Mouse (Mus musculus): ENCODE measurements around the gene Zbtb7b. TPM values are rescaled to one million over a fixed set of nuclear protein-coding genes. Genes with fewer than 3 reads are reported as not detected.

Gene Zbtb7b
- polyA plus RNA-seq, 1 experiment from 2014 or later, result 7.0 TPM

GRCm38 (mm10) chr3:89337721-89338578 lies 56.6 kb downstream of the Zbtb7b start, which contains the start of gene Efna4:
Gene Efna4, minus strand, starts transcription at chr3:89338028.
- Histone ChIP-seq H3K9ac (peak within 1 kb of the TSS; percentile 89), H3K27me3 (no peaks in the 10 kb centered on the region), H3K4me2 (peak within 1 kb of the TSS; percentile 67), H3K4me3 (peak within 1 kb of the TSS; percentile 90), H3K27ac (peak within 1 kb of the TSS; percentile 93), H3K9me3 (no peaks in the 10 kb centered on the region), H3K4me1 (peaks cover 62% of the 10 kb centered on the region), H3K36me3 (peaks cover 42% of the 10 kb centered on the region)
- under 1% methylated on average over 44 of the region's 44 CpGs for WGBS
- ATAC-seq (ENCODE audit: insufficient number of reproducible peaks, low FRiP score, low TSS enrichment, low read depth), result peak; percentile 91

DNA sequence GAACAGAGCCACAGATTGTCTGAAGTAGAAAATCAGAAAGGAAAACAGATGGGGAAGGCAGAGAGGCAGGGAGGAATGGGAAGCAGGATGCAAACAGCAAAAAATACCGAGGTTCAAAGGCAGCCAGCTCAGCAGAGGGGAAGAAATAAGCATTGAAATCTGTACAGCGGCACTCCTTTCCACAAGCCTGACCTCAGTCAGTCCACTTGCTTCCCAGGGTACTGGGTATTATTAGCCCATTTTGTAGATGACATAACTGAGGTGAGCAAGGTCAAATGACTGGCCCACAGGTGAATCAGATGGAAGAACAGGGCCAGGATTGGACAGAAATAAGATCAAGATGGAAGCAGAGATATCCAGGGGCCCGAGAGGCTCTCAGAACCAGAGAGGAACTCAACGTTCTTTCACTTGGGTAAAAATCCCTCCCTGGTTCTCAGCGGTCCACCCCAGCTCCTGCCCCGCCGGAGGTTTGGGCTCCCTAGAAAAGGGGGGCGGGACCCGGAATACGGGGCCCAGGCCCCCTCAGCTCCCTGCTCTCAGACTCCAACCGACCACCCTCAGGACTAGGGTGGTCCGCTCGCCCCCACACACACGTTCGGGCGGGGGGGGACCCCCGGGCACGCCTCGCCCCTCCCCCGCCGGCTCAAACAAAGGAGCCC lies 57.4 kb downstream of the Zbtb7b start:
- H3K4me2 ChIP-seq, result peak overlapping the region; percentile 67
- no peaks in the 10 kb centered on the region for H3K9me3 ChIP-seq
- H3K27me3 ChIP-seq, result no peaks in the 10 kb centered on the region
- peak overlapping the region; percentile 90 for H3K4me3 ChIP-seq
- ATAC-seq (ENCODE audit: insufficient number of reproducible peaks, low FRiP score, low TSS enrichment, low read depth), result no peak
- H3K4me1 ChIP-seq, result peaks cover 69% of the 10 kb centered on the region
- WGBS, result 0% methylated on average over 19 of the region's 21 CpGs
- peaks cover 35% of the 10 kb centered on the region for H3K36me3 ChIP-seq
- peak overlapping the region; percentile 89 for H3K9ac ChIP-seq
- H3K27ac ChIP-seq, result peak overlapping the region; percentile 93

- Histone ChIP-seq H3K4me3 (peak overlapping the region; percentile 90), H3K9ac (peak overlapping the region; percentile 89; the same call in 1 of the 2 replicates), H3K36me3 (peaks cover 28% of the 10 kb centered on the region), H3K4me1 (peaks cover 74% of the 10 kb centered on the region), H3K9me3 (no peaks in the 10 kb centered on the region), H3K27ac (peak overlapping the region; percentile 93; the same call in 1 of the 2 replicates), H3K27me3 (no peaks in the 10 kb centered on the region), H3K4me2 (peak overlapping the region; percentile 67)
- 14% methylated on average over 6 of the region's 6 CpGs for WGBS
- ATAC-seq (ENCODE audit: insufficient number of reproducible peaks, low FRiP score, low TSS enrichment, low read depth), result no peak
These were observed 58.0 kb downstream of the Zbtb7b start for GRCm38 (mm10) chr3:89336529-89336928.

DNA sequence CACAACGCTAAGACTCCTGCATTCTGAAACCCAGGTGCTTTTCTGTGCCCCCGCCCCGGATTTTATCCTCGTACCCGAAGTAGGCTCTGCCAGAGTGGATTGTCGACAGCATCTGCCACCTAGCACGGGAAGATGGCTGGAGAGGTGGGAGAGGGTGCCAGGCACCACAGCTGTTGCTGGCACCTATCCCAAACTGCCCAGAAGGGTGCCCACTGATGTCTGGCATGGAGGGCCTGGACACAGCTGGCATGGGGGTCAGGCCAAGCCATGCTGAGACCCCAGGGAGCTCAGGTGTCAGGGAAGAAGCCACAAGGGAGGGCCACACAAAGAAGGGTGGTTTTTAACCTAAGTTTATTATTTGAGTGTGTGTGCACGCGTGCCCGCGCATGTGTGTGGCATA lies 61.5 kb downstream of the Zbtb7b start:
- no peak overlapping the region for H3K9ac ChIP-seq
- no peak for ATAC-seq (ENCODE audit: insufficient number of reproducible peaks, low FRiP score, low TSS enrichment, low read depth)
- H3K27me3 ChIP-seq, result no peaks in the 10 kb centered on the region
- peaks cover 25% of the 10 kb centered on the region for H3K36me3 ChIP-seq
- 52% methylated on average over 11 of the region's 11 CpGs for WGBS
- no peaks in the 10 kb centered on the region for H3K9me3 ChIP-seq
- no peak overlapping the region for H3K4me3 ChIP-seq
- H3K4me1 ChIP-seq, result peaks cover 55% of the 10 kb centered on the region
- no peak overlapping the region for H3K4me2 ChIP-seq
- 0 out of 2 replicates have a peak overlapping the region, but pooled peaks have one; percentile 50 for H3K27ac ChIP-seq

DNA sequence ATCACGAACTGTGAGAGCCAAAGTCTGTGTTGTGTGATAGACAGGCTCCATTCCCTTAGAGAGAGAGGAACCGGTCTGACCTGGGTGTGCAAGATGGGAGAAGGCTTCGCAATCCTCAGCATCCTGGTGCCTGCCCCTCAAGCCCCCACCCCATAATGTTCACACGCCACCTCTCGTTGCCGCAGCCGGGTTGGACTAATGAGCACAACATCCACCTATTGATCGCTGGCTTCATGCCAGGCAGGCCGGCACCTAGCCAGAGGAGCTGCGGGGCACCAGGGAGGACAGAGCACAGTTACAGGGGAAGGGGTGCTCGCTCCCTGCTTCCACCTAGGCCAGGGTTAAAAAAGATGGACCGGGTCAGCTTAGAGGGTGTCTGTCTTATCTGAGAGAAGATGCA lies 62.1 kb downstream of the Zbtb7b start:
- Histone ChIP-seq H3K4me3 (no peak overlapping the region), H3K27ac (peak overlapping the region; percentile 50; the same call in 1 of the 2 replicates), H3K4me1 (peaks cover 55% of the 10 kb centered on the region), H3K4me2 (no peak overlapping the region), H3K36me3 (peaks cover 25% of the 10 kb centered on the region), H3K9ac (no peak overlapping the region), H3K9me3 (no peaks in the 10 kb centered on the region), H3K27me3 (no peaks in the 10 kb centered on the region)
- 34% methylated on average over 12 of the region's 12 CpGs for WGBS
- no peak for ATAC-seq (ENCODE audit: insufficient number of reproducible peaks, low FRiP score, low TSS enrichment, low read depth)

DNA sequence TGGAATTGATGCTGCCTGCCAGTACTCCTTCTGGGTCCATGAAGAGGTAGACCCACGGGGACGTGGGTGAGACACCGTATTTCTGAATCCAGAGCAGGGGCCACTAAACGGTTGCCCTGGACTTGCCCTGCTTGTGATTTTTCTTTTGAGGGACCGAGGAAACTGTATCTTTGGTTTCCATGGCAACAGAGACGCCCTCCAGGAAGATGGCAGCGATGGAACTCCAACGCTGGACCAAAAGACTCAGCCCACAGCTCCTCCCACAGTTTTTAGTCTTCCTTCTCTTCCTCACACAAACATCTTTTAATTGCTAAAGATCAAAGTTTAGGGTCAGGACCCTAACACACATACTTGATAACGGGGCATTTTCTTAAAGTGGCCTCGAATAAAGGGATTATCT lies 62.6 kb downstream of the Zbtb7b start:
- Histone ChIP-seq H3K9ac (no peak overlapping the region), H3K27ac (peak overlapping the region; percentile 57), H3K4me3 (no peak overlapping the region), H3K9me3 (no peaks in the 10 kb centered on the region), H3K4me2 (no peak overlapping the region), H3K36me3 (peaks cover 25% of the 10 kb centered on the region), H3K4me1 (peaks cover 52% of the 10 kb centered on the region), H3K27me3 (no peaks in the 10 kb centered on the region)
- no peak for ATAC-seq (ENCODE audit: insufficient number of reproducible peaks, low FRiP score, low TSS enrichment, low read depth)
- 44% methylated on average over 10 of the region's 10 CpGs for WGBS

DNA sequence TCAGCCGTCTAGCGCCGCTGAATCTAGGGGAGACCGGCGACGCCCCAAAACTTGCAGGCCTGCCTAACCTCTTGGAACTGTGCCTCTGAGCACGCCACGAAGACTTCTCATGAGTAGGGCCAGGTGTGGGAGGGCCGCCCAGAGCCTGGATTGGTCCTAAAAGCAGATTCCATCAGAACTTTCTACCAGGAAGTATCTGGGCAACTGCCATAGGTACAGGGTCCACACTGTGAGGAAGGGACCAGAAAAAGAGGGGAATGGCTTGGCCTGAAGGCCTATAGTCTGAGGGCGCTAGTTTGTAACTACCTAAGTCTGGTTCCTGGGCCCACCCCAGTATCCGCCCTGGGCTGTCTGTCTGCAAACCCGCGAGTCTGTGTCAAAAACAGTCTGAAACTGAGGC lies 63.0 kb downstream of the Zbtb7b start:
- Histone ChIP-seq H3K36me3 (peaks cover 25% of the 10 kb centered on the region), H3K9me3 (no peaks in the 10 kb centered on the region), H3K4me3 (no peak overlapping the region), H3K4me2 (no peak overlapping the region), H3K27ac (peak overlapping the region; percentile 57), H3K4me1 (peaks cover 48% of the 10 kb centered on the region), H3K27me3 (no peaks in the 10 kb centered on the region), H3K9ac (no peak overlapping the region)
- no peak for ATAC-seq (ENCODE audit: insufficient number of reproducible peaks, low FRiP score, low TSS enrichment, low read depth)
- WGBS, result 46% methylated on average over 13 of the region's 13 CpGs

DNA sequence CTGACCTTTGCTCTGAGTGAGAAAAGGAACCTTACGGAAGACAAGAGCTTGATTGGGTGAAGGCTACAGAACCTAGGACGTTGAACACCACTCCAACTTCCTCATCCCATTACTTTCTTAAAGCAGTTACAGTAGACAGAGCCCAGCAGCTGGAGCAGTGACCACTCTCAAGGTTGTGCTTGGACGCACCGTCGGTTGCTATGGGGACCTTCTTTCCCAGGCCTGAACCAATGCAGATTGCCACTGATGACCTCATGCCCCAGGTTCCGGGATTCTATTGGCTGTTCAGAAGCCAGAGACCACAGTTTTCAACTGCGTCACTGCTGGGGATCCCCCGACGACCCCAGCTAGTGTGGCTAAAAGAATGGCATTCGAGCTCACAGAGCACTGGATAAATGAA lies 63.6 kb downstream of the Zbtb7b start:
- no peak overlapping the region for H3K4me3 ChIP-seq
- no peak overlapping the region for H3K4me2 ChIP-seq
- peaks cover 25% of the 10 kb centered on the region for H3K36me3 ChIP-seq
- ATAC-seq (ENCODE audit: insufficient number of reproducible peaks, low FRiP score, low TSS enrichment, low read depth), result no peak
- H3K27me3 ChIP-seq, result no peaks in the 10 kb centered on the region
- WGBS, result 35% methylated on average over 10 of the region's 10 CpGs
- H3K27ac ChIP-seq, result 0 out of 2 replicates have a peak overlapping the region, but pooled peaks have one; percentile 57
- peaks cover 42% of the 10 kb centered on the region for H3K4me1 ChIP-seq
- no peak overlapping the region for H3K9ac ChIP-seq
- no peaks in the 10 kb centered on the region for H3K9me3 ChIP-seq

DNA sequence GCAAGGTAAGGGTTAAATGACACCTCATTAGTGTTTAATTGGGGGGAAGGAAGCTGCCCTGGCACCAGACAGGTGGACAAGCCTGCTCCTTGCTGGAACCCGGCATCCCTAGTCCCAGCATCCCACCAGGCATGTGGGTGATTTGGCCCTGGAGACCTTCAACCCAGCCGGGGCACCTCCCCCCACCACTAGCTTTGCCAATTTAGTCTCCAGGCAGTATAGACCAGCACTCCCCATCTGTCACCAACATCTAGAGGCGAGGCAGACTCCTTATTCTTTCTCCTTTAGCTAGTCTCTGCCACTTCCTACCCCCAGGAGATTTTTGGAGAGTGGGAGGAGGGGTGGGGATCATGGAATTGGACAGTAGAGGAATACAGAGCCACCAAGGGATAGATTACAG lies 64.2 kb downstream of the Zbtb7b start:
- no peak for ATAC-seq (ENCODE audit: insufficient number of reproducible peaks, low FRiP score, low TSS enrichment, low read depth)
- H3K4me1 ChIP-seq, result peaks cover 36% of the 10 kb centered on the region
- peaks cover 25% of the 10 kb centered on the region for H3K36me3 ChIP-seq
- H3K9ac ChIP-seq, result no peak overlapping the region
- no peaks in the 10 kb centered on the region for H3K9me3 ChIP-seq
- H3K4me2 ChIP-seq, result no peak overlapping the region
- no peak overlapping the region for H3K27ac ChIP-seq
- H3K4me3 ChIP-seq, result no peak overlapping the region
- no peaks in the 10 kb centered on the region for H3K27me3 ChIP-seq
- 48% methylated on average over 3 of the region's 3 CpGs for WGBS

- peaks cover 7% of the 10 kb centered on the region for H3K36me3 ChIP-seq
- H3K9me3 ChIP-seq, result no peaks in the 10 kb centered on the region
- H3K9ac ChIP-seq, result no peak overlapping the region
- H3K4me3 ChIP-seq, result no peak overlapping the region
- WGBS, result 25% methylated on average over 4 of the region's 4 CpGs
- peaks cover 28% of the 10 kb centered on the region for H3K4me1 ChIP-seq
- no peaks in the 10 kb centered on the region for H3K27me3 ChIP-seq
- ATAC-seq (ENCODE audit: insufficient number of reproducible peaks, low FRiP score, low TSS enrichment, low read depth), result no peak
- H3K4me2 ChIP-seq, result no peak overlapping the region
- H3K27ac ChIP-seq, result peak overlapping the region; percentile 27; the same call in 1 of the 2 replicates
These were observed 66.0 kb downstream of the Zbtb7b start for GRCm38 (mm10) chr3:89328623-89329022.

Measured in limb, embryonic 15.5 days (tissue).